Mouse (Mus musculus) testis, postnatal 14 days (tissue): ENCODE measurements around the gene Maff.

Experiments
- DNase-seq: peaks from one replicate; pipeline ENCODE4 v3.0.0; 2021; ENCODE audit warnings: low spot score

The Maff gene

GRCm38 (mm10) chr15:79395281-79395680, 48.9 kb downstream of the Maff start:
- DNase-seq = no peak

GRCm38 (mm10) chr15:79396736-79397135, 50.3 kb downstream of the Maff start:
- DNase-seq = no peak

GRCm38 (mm10) chr15:79399231-79400052, 53.0 kb downstream of the Maff start:
- no peak for DNase-seq

GRCm38 (mm10) chr15:79400134-79400974, 53.9 kb downstream of the Maff start:
- DNase-seq = no peak

GRCm38 (mm10) chr15:79400975-79401365, 54.5 kb downstream of the Maff start:
- no peak for DNase-seq

- DNase-seq = no peak
These were observed 55.8 kb downstream of the Maff start for GRCm38 (mm10) chr15:79402176-79402575.

GRCm38 (mm10) chr15:79402836-79403762, 56.7 kb downstream of the Maff start, which contains the start of gene Tmem184b:
TSS of gene Tmem184b (minus strand) at chr15:79403569.
- DNase-seq = peak; percentile 84

- no peak for DNase-seq
These were observed 57.4 kb downstream of the Maff start for GRCm38 (mm10) chr15:79403763-79404210.

GRCm38 (mm10) chr15:79404277-79404676, 57.9 kb downstream of the Maff start:
- no peak for DNase-seq

GRCm38 (mm10) chr15:79406564-79406963, 60.1 kb downstream of the Maff start:
- no peak for DNase-seq
